Mouse (Mus musculus): ENCODE measurements at regions not wholly inside any gene's neighbourhood (a gene's known extent, or its start where the extent isn't known, plus 50 kb on each side); places are given as distances from the start of the nearest gene placed in this dataset.
"Not testable (repeated sequence)": the region's sequence is repeated elsewhere in the genome, so short reads cannot be mapped to it uniquely, and the experiment has no call there.

DNA sequence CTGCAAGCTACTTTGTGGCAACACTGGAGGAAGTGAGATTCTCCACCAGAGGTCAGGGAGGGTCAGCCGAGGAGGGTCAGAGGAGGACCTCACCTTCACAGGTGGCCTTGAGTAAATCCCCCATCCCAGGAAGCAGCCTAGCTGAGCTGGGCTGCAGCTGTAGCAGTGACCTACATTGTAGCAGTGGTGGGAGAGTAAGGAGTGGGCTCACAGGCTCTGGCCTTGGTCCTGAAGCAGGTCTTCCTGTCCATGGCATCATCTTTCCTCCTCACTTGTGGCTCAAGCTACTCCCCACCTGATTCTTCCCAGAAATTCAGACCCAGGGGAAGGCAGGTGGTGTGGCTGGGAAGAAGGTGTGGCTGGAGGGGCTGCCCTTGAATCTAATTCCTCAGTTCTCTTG is 84.3 kb downstream of the 1810013L24Rik start:
- DNase-seq (ENCODE audit: low read depth): not testable (repeated sequence)

DNA sequence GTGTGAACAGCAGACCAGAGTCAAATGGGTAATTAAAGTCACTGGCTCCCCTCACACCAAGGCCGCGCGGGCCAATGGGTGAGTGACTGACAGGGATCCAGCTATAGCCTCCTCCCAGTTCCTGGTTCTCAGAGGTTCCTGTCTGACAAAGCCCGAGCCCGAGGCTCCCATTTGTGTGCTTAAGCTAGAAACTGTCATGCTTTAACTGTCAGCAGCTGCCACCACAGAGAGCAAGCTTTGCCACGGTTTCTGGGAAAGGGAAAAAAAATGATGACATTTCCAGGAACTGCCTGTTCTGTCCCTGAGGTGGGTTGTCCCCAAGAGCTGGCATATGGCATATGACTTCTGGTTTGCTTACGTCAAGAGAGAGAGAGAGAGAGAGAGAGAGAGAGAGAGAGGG is 86.2 kb downstream of the 1810013L24Rik start:
- no peak for DNase-seq (ENCODE audit: low read depth)

DNA sequence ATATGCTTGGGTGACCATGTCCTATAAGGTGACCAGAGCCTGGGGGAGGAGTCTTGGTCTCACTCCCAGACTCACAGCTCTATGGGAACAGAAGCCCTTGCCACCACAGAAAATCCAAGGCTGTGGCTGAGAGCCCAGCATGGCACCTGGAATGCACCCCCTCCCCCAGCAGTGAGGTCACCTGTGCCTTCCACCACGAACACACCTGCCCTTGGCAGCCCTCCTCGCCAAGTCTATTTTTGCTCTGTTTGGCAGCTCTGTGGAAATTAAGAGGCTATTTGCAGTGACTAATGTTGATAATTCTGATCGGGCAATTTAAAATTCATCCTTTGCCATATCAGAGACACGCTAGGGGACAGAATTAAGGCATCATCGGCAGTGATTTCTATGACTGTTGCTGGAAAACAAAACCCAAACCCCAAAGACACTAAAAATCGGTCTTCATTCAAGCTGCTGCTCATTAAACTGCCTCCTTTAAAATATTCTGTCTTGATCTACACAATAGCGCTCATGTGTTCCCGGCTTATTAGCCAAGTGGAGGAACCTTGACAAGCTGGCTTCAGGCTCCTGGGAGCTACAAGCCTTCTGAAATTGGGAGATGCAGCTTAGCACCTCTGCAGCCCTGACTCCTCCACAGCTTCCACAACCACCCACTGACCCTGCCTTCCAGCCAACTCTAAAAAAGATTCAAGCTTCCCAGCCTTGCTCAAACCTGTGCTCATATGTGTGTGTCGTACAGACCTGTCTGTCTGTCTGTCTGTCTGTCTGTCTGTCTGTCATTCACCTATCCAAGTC is 89.0 kb downstream of the 1810013L24Rik start:
- DNase-seq (ENCODE audit: low read depth): no peak

DNA sequence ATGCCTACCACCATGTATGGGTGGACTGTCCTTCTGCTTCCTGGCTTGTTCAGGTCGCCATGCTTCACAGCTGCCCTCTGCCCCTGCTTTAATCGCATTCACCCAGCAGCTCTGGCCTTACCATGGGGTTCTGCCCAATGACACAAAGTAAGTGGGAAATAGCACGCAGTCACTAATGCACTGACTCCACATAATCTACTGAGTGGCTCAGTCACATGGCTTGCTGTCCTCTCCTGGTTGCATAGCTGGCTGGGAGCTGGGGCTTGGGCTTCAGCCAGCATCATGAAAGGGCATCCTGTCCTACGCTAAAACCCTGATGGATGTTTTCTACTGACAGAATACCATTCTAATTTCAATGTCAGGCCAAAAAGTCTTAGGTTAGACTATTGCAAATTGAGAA is 94.8 kb downstream of the 1810013L24Rik start:
- DNase-seq (ENCODE audit: low read depth): no peak

DNA sequence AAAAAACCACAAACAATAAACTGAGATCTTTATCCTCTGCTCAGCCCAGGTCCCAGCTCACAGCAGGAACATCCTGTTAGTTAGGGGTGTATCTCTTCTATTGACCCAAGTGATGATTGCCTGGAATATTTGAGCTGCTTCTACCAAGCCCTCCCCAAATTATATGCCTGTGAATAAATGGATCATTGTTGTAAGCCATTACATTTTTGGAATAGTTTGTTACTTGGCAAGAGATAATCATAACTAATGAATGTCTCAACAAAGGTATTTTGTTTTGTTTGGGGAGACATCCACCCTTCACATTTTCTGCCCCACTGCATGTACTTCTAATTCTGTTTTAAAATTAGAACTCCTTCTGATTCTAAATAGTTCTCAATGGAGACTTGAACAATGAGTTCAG is 102.1 kb downstream of the 1810013L24Rik start:
- DNase-seq (ENCODE audit: low read depth): no peak

DNA sequence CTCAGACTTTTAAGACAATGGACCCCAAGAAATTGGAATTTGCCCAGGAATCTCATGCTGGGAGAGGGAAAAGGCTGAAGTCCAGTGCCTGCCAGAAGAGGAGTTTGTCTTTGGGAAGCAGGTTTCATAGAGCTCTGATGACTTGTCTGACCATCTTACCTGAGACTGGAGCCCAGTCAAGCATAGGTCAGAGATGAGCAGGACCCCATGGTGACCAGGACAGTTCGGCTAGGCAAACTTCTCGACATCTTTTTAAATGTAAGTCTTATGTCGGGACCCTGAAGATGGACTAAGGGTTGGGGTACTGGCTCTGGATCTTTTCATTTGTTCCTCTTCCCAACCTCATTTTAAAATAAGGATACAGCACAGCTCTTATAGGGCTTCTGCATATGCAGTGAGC is 103.2 kb downstream of the 1810013L24Rik start:
- no peak for DNase-seq (ENCODE audit: low read depth)

DNA sequence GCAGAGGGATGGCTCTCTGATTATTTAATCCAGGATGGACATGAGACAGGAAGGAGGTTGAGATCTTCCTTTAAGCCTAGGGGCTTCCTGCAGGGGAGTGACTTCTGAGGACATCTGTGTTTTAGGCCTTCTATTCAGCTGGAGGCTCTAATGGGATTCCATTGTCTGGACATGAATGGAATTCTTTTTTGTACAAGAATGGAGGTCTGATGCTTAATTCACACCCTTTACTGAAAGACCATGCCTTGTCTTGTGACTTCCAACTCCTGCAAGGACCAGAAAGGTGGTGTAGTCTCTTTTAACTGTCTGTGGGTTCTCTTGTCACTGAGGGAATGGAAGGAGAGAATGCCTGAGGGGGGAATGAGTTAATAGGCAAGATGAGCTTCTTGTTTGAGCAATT is 106.5 kb downstream of the 1810013L24Rik start:
- DNase-seq (ENCODE audit: low read depth): no peak

DNA sequence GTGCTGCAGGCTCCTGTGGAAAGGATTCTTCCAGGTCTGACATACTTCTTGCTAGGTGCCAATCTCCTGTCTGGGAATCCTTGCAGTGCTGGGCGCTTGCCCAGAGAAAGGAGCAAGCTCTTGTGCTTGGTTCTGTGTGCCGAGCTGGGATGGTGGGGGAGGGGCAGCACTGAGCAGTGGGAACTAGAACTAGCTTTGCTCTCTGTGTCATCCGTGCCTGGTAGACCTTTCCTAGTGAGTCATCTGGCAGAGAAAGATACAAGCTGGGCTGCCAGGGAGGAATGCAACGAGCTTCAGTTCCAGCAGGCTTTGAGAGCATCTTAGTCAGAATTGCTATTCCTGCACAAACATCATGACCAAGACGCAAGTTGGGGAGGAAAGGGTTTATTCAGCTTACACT is 108.6 kb downstream of the 1810013L24Rik start:
- DNase-seq (ENCODE audit: low read depth): no peak

DNA sequence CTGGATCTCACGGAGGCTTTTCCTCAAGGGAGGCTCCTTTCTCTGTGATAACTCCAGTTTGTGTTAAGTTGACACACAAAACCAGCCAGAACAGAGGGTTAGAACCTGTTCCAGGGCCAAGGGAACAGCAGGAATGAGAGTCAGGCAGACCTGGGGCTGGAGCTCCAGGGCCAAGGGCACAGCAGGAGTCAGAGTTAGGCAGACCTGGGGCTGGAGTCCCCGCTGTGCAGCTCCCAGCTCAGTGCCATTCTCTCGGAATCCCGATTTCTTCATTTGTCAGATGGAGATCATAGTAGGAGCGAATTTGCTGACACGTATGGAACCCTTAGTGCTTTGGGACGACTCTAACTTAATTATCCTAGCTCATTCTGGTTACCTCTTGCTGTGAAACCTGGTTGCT is 109.2 kb downstream of the 1810013L24Rik start:
- DNase-seq (ENCODE audit: low read depth): no peak

DNA sequence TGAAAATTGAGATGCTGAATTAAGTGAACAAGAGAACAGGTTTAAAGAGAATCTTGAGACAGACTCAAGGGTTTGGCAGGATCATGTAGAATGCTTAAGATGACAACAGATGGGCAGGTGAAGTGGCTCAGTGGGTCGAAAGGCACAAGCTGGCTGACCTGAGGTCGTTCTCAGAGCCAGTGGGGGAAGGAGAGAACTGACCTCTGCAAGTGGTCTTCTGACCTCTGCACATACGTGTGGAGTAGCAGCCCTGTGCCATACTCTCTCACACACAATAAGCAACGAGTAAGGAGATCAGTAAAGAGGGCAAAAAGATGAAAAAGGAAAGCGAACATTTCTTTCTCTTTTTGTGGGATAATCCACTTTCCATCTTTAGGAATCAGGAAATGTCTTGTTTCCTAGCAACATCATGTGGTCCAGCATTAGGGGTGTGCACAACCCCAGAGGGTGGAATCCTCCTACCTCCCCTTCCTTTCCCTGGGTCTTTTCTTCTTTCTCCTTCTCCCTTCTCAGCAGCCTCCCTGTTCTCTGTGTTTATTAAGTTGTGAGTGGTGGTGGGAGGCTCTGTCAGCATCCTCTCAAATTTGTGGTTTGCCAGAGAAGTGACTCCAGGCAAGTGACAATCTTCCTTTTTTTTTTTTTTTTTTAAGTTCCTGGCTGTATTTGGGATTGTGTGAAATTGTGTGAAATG is 114.7 kb downstream of the 1810013L24Rik start:
- DNase-seq (ENCODE audit: low read depth): no peak

DNA sequence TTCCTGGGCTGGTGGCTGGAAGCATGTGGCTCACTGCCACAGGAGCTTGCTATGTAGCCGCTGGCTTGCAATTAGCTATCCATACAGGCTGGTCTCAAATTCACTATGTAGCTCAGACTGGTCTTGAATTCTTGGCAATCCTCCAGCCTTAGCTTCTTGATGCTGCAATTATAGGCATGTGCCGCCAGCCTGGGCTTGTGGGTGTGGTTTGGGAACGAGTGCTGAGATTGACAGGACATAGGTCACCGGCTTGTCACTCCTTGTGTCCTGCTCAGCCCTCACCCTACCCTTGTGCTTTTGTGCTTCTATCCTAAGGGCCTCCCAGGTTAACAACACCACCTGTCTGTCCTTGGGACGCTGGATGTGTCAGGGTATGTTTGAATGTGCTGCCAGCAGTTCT is 117.9 kb downstream of the 1810013L24Rik start:
- DNase-seq (ENCODE audit: low read depth): no peak

DNA sequence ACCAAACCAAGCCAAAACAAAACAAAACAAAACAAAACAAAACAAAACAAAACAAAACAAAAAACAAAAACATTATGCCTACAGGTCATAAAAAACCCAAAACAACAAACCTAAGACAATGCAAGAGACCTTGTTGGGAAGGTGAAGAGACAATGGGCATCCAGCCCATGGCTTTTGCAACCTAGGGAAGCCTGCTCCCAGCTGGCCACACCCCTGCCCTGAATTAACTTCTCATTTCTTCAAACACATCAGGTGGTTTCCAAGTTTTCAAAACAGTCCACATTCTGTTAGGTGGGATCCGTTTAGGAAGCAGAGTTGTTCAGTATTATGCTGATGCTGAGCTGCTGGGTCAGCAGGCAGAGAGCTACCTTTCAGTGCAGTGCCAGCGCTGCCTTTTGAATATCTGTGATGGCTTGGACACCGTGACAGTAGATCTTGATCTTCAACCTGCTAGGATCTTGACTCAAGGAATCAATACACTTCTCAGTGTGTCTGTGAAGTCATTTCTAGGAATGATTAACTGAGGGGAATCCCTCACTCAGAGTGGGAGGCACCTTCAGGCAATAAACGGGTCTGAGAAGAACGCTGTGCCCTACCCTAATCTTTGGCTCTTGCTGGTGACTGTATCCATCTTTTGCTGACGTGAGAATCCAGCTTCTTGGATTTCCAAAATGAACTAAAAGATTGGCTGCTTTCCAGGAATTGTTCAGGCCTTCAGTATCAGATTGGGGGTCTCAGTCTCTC is 121.4 kb downstream of the 1810013L24Rik start:
- DNase-seq (ENCODE audit: low read depth): no peak

DNA sequence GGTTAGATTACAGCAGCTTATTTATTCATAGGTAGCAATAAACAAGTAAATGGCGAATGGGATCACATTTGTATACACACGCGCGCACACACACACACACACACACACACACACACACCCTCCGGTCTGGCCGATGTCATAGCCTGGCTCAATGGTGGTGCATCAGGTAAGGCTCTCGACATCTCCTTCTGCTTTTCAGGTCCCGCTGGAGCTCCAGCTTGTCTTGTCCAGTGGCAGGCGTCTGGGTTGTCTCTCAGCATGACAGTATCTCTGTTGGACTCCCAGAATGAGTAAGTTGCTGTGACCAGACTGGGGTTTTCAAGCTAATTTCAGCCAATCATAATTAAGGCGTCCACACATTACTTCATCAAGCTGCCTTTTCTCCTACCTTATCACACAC is 131.8 kb downstream of the 1810013L24Rik start:
- DNase-seq (ENCODE audit: low read depth): no peak

DNA sequence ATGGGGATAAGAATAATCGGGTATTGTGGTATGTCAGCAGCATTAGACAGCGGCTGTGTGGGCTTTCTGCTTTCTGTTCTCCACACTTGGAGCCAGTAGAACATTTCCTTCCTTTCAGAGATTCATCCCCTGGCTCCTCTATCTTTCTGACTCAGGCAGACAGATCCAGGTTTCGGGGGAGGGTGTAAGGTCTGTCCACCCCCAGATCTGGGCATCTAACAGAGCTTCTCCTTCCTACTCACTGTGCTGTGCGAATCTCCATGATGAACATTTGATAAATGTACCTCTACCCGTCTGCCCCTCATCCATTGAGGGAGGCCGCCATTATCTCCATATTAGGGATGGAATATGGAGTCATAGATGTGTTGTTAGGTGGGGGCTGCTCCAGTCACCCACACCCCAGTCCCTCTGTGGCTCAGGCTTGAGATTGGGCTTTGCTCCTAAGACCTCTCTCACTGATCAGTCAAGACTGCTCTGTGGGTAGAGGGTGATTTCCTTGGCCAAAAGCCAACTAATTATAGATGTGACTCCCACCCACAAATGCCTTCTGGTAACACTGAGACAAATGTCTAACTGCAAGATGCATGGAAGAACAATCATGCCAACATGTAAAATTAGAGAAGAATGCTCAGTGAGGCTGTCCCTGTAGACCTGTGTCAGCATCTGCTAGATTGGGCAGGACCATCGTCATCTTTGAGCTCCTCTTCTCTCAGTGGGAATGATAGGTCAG is 163.8 kb downstream of the 1810013L24Rik start:
- DNase-seq (ENCODE audit: low read depth): no peak

DNA sequence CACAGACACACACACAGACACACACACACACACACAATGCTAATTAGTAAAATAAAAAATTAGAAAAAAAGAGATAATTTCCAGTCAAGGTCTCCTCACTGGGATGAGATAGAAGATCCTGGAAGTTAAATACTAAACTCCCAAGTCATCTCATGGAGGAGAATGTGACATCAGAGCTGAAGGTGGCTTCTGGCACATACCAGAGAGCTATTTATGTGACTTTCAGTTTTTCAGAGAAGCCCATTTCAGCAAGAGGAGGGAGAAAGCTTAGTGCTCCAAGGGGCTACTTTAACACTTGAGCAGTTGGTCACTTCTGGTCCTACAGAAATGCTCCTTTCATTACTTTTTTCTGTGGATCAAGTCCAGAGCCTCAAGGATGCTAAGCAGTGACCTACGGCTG is 164.6 kb downstream of the 1810013L24Rik start:
- DNase-seq (ENCODE audit: low read depth): no peak

DNA sequence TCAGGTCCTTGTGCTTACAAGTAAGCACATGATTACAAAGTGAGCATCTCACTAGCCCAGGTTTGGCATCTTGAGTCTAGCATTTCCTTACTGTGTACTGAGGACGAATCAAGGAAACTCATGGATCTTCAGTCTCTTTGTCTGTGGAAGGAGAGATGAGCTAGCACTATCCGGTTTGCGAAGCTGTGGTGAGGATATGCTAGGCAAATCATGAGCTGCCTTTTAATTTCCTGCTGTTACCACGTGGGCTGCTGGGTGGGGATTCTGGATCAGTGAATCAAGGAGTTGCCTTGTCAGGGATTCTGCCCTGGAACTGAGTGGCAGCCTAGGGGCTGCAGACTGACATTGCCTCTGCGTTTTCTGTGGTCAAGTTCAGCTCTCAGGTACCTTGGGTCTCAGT is 167.3 kb downstream of the 1810013L24Rik start:
- DNase-seq (ENCODE audit: low read depth): no peak

DNA sequence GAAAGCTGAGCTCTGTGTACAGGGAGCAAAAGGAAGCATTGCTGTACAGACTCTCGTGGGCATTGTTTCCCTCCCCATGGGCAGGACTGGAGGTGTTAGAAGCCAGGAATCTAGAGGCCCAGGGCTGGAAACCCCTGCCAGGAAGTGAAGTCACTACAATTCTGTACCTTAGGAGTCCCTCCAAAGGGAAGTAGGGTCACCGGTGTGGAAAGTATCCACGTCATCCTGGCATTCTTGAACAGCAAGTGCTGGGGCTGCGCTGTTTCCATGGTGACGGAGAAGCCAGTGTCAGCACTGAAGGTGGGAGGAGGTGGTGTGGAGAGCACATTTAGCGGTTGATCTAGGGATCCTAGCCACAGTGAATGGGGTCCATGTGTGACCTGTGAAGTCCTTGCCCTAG is 174.1 kb downstream of the 1810013L24Rik start:
- DNase-seq (ENCODE audit: low read depth): no peak

DNA sequence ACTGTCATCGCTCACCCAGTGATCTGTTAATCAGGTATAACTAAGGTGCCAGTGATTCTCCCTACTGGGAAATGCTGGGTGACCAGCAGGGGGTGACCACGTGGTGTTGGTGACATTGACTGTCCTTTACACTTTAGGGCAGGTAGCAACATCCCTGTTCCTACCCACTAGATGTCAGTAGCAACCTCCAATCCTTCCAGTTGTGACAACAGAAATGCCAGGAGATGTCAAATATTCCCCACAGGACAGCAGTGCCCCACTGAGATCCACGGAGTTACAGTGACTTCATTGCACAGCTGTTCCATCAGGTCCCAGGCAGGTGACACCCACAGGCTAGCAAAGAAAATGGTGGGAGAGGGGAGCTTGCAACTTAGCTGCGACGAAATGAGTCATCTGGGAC is 176.0 kb downstream of the 1810013L24Rik start:
- DNase-seq (ENCODE audit: low read depth): no peak

DNA sequence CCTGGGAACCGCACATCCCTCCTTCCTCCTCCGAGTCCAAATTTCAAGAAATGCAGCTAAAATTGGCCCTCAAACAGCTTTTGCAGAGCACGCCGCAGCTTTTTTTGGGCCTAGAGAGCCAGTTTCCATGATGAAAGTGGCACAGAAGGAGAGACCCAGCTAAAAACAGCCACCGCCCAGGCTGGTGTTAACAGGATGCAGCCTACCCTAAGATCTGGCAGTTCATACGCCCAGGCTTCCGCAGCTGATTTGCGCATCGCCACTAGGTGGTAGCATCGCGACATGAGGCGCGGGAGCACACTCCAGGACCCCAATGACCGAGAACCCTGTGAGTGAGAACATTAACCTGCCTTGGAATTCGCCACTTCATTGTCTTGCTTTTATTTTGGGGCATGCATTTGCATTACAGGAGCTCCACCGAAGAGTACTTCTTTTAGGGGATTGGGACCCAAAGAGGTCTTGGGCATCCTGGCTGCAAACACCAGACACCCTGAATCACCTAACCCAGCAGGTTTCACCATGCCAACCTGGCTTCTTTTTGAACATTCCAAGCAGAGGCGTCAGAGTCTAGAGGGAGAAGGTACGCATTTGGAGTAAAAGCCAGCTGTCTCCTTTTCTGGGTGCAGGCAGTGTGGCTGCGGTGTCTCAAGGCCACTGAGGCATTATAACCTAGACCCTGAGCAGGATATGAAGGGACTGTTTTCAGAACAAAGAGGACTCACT is 179.6 kb downstream of the 1810013L24Rik start:
- DNase-seq (ENCODE audit: low read depth): peak; percentile 13

DNA sequence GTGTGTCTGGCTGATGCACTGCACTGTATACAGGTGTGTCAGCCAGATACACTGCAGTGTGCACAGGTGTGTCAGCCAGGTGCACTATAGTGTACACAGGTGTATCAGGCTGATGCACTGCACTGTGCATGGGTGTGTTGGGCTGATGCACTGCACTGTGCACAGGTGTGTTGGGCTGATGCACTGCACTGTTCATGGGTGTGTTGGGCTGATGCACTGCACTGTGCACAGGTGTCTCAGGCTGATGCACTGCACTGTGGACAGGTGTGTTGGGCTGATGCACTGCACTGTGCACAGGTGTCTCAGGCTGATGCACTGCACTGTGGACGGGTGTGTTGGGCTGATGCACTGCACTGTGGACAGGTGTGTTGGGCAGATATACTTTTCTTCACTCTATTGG is 181.2 kb downstream of the 1810013L24Rik start:
- DNase-seq (ENCODE audit: low read depth): no peak

DNA sequence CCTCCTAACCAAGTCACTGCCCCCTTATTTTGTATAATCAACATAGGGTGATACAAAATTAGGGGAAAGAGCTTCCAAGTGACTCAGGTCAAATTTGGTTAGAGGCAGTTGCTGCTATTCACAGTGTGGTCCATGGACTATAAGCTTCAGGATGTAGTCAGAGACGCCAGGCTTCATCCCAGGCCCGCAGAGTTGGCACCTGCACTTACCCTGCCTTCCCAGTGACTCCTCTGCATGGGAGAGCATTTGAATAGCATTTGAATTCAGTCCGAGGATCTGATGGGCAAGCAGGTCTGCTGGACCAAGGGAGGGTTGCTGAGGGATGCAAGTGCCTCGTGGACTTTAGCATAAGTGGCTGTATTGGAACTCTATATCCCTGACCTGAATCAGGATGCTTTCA is 181.8 kb downstream of the 1810013L24Rik start:
- DNase-seq (ENCODE audit: low read depth): no peak

Data from naive thymus-derived CD4-positive, alpha-beta T cell, adult 2 months (primary cell).